Mouse (Mus musculus) olfactory bulb, adult 2 months (tissue): ENCODE results near the gene Serinc3.

ENCODE experiments used
- CTCF ChIP-seq: fragments of 200-500 bp; IDR thresholded peaks from 2 replicates; pipeline ENCODE4 v1.5.1; 2012; ENCODE audit warnings: low read depth, mild to moderate bottlenecking, low read length, moderate library complexity; ENCODE audit not compliant: insufficient read depth
- POLR2A ChIP-seq: fragments of 200-500 bp; IDR thresholded peaks from 2 replicates; pipeline ENCODE4 v1.6.1; 2012; ENCODE audit warnings: mild to moderate bottlenecking, low read depth, low read length, moderate library complexity; ENCODE audit not compliant: insufficient read depth

GRCm38 (mm10) chr2:163636057-163636456 lies 8.9 kb downstream of the Serinc3 start:
- TF ChIP-seq CTCF = no peak
- no peak for TF ChIP-seq POLR2A
